Mouse (Mus musculus) MEL (cell line): Measurements from ENCODE around the gene Gm10722.
"Not testable (repeated sequence)": the region's sequence is repeated elsewhere in the genome, so short reads cannot be mapped to it uniquely, and the experiment has no call there.

Experiments
- CTCF ChIP-seq, 3 experiments: IDR thresholded peaks in 2 of 3; conservative IDR thresholded peaks in 1 of 3; 2 replicates each; pipeline ENCODE4 v1.5.1; 2011 to 2012; ENCODE audit warnings: low read length in 3 of 3, low read depth in 2 of 3, mild to moderate bottlenecking in 2 of 3, improper control_type of control experiment in 1 of 3, inconsistent platforms in 1 of 3, mixed read lengths in 1 of 3, moderate library complexity in 1 of 3; ENCODE audit not compliant: control insufficient read depth in 1 of 3, insufficient read depth in 1 of 3, poor library complexity in 1 of 3, severe bottlenecking in 1 of 3
- E2F4 ChIP-seq: IDR thresholded peaks from 2 replicates; pipeline ENCODE4 v1.6.1; 2011; ENCODE audit warnings: low read depth, low read length, improper control_type of control experiment, borderline replicate concordance
- GATA1 ChIP-seq: IDR thresholded peaks from 2 replicates; pipeline ENCODE4 v1.6.1; 2011; ENCODE audit warnings: low read depth, low read length, improper control_type of control experiment
- JUND ChIP-seq: IDR thresholded peaks from 2 replicates; pipeline ENCODE4 v1.6.1; 2011; ENCODE audit warnings: low read depth, mild to moderate bottlenecking, improper control_type of control experiment, low read length
- MAX ChIP-seq: IDR thresholded peaks from 2 replicates; pipeline ENCODE4 v1.6.1; 2011; ENCODE audit warnings: low read length, improper control_type of control experiment
- MAZ ChIP-seq: IDR thresholded peaks from 2 replicates; pipeline ENCODE4 v1.6.1; 2012; ENCODE audit warnings: low read depth, mild to moderate bottlenecking, inconsistent platforms, low read length, improper control_type of control experiment
- MEF2A ChIP-seq: IDR thresholded peaks from 2 replicates; pipeline ENCODE4 v1.6.1; 2014; ENCODE audit warnings: low read depth, mild to moderate bottlenecking, inconsistent platforms, low read length, improper control_type of control experiment; ENCODE audit not compliant: poor library complexity, insufficient replicate concordance, severe bottlenecking; ENCODE audit errors: extremely low read depth
- MYC ChIP-seq: IDR thresholded peaks from 2 replicates; pipeline ENCODE4 v1.6.1; 2011; ENCODE audit warnings: low read depth, mild to moderate bottlenecking, low read length, improper control_type of control experiment, moderate library complexity
- POLR2A ChIP-seq, 2 experiments: IDR thresholded peaks; 2 replicates each; pipeline ENCODE4 v1.6.1; 2011 to 2012; ENCODE audit warnings: low read length in 2 of 2, mild to moderate bottlenecking in 2 of 2, control low read depth in 1 of 2, improper control_type of control experiment in 1 of 2, low read depth in 1 of 2, moderate library complexity in 1 of 2; ENCODE audit not compliant: control insufficient read depth in 1 of 2, insufficient read depth in 1 of 2, poor library complexity in 1 of 2
- POLR2AphosphoS2 ChIP-seq: IDR thresholded peaks from 2 replicates; pipeline ENCODE4 v1.6.1; 2011; ENCODE audit warnings: low read length, improper control_type of control experiment
- RAD21 ChIP-seq: IDR thresholded peaks from 2 replicates; pipeline ENCODE4 v1.6.1; 2011; ENCODE audit warnings: mild to moderate bottlenecking, low read depth, low read length, improper control_type of control experiment
- TCF12 ChIP-seq: IDR thresholded peaks from 2 replicates; pipeline ENCODE4 v1.6.1; 2014; ENCODE audit warnings: low read depth, mild to moderate bottlenecking, inconsistent platforms, low read length, improper control_type of control experiment, moderate library complexity
- ZKSCAN1 ChIP-seq: IDR thresholded peaks from 2 replicates; pipeline ENCODE4 v1.6.1; 2012; ENCODE audit warnings: low read depth, mild to moderate bottlenecking, inconsistent platforms, low read length, improper control_type of control experiment, moderate library complexity
- ZNF384 ChIP-seq: IDR thresholded peaks from 2 replicates; pipeline ENCODE4 v1.6.1; 2012; ENCODE audit warnings: low read depth, mild to moderate bottlenecking, inconsistent platforms, low read length, improper control_type of control experiment

- TF ChIP-seq ZKSCAN1; POLR2A (IDR thresholded peaks at IDR 0.05; ENCODE audit: control insufficient read depth in 1 of 2, insufficient read depth in 1 of 2, low read depth in 1 of 2, low read length in 2 of 2, poor library complexity in 1 of 2); MAX; CTCF (IDR thresholded peaks at IDR 0.05 in 2 of 3, conservative IDR thresholded peaks at IDR 0.05 in 1 of 3; ENCODE audit: control insufficient read depth in 1 of 3, insufficient read depth in 1 of 3, low read depth in 2 of 3, low read length in 3 of 3, poor library complexity in 1 of 3, severe bottlenecking in 1 of 3); TCF12; E2F4; GATA1; RAD21; MEF2A; POLR2AphosphoS2; MAZ; MYC; ZNF384; JUND: not testable (repeated sequence)
These were observed 2.2 kb downstream of the Gm10722 start, which contains the start of gene Gm11168 for GRCm38 (mm10) chr9:3002794-3003396.
